Mouse (Mus musculus): ENCODE measurements around the gene Pygo2. TPM values are rescaled to one million over a fixed set of nuclear protein-coding genes. Genes with fewer than 3 reads are reported as not detected.
A peak's percentile ranks its signal among the peaks of the same experiment; 100 is the strongest.

Pygo2 gene
- polyA plus RNA-seq, 1 experiment from 2014 or later: 19.4 TPM

DNA sequence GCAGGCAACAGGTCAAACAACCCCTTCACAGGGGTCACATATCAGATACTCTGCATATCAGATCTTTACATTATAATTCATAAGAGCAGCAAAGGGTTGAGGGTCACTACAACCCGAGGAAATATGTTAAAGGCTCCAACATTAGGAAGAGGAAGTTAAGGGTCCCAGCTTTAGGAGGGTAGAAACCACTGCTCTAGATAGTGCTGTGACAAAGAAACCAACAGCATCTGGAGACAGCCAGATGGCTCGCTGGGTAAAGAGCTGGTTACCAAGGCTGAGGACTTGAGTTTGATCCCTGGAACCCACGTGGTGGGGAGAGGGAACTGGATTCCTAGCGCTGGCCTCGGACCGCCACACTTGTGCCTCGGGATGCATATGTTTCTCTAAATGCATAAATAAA lies 42.3 kb downstream of the Pygo2 start:
- DNase-seq (ENCODE audit: low spot score): no peak
- Histone ChIP-seq H3K9ac (replicated peaks; ENCODE audit: low read depth) (no peak overlapping the region), H3K4me1 (ENCODE audit: insufficient read depth, low read depth, low read length) (no peaks in the 10 kb centered on the region), H3K9me3 (ENCODE audit: low read length) (no peaks in the 10 kb centered on the region), H3K27ac (ENCODE audit: low read length) (no peak overlapping the region), H3K4me2 (replicated peaks; ENCODE audit: low read depth, low read length) (no peak overlapping the region), H3K27me3 (replicated peaks; ENCODE audit: insufficient read depth, low read length) (no peaks in the 10 kb centered on the region), H3K4me3 (ENCODE audit: low read depth, low read length) (no peak overlapping the region), H3K36me3 (ENCODE audit: insufficient read depth, low read length) (peaks cover 13% of the 10 kb centered on the region; the same call in 1 of the 2 replicates)
- ATAC-seq: no peak
- TF ChIP-seq EP300 (IDR thresholded peaks at IDR 0.05): no peak
- no peak for TF ChIP-seq CTCF (IDR thresholded peaks at IDR 0.05)
- WGBS: 74% methylated on average over 7 of the region's 7 CpGs

DNA sequence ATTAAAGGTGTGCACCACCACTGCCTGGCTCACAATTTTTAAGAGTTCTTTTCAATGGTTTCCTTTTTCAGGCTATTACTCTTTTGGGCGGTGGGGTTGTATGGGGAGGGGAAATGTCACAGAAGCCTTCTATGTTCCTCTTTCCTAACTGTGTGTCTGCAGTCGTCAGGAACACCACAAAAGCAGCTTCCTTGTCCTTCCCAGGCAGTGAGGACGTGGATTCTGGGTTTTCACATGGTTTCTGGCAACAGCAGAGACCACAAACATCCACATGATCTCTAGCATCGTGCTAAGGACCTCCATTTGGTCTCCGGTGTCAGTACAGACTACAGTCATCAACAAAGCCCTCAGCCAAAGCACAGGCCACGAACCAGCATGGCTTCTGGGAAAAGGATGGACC lies 43.8 kb downstream of the Pygo2 start:
- WGBS: 66% methylated on average over 6 of the region's 6 CpGs
- Histone ChIP-seq H3K9ac (replicated peaks; ENCODE audit: low read depth) (no peak overlapping the region), H3K36me3 (ENCODE audit: insufficient read depth, low read length) (0 out of 2 replicates have a peak, but pooled peaks cover 5% of the 10 kb centered on the region), H3K27ac (ENCODE audit: low read length) (no peak overlapping the region), H3K27me3 (replicated peaks; ENCODE audit: insufficient read depth, low read length) (no peaks in the 10 kb centered on the region), H3K4me1 (ENCODE audit: insufficient read depth, low read depth, low read length) (no peaks in the 10 kb centered on the region), H3K4me3 (ENCODE audit: low read depth, low read length) (no peak overlapping the region), H3K4me2 (replicated peaks; ENCODE audit: low read depth, low read length) (no peak overlapping the region), H3K9me3 (ENCODE audit: low read length) (no peaks in the 10 kb centered on the region)
- DNase-seq (ENCODE audit: low spot score): no peak
- TF ChIP-seq CTCF (IDR thresholded peaks at IDR 0.05) (no peak), EP300 (IDR thresholded peaks at IDR 0.05) (peak; percentile 27; the same call in 1 of the 2 replicates)
- ATAC-seq: no peak

DNA sequence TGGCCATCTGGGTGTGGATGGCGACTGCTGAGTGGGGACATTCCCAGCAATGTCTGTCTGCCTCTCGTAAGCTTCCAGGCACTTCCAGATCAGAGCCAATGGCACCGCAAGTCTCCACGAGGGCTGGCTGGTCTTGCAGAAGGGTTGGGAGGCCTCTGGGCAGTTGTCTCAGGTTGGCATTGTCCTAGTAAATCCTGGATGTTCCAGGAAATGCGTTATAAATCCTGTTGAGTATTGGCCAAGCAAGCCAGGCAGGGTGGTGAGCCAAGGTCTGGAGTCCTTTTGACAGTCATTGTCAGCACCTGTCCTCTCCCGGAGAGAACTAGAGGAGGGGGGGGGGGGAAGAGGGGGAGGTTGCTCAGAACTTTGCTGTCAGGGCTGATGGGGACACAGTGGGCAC lies 49.0 kb downstream of the Pygo2 start:
- 58% methylated on average over 6 of the region's 6 CpGs for WGBS
- Histone ChIP-seq H3K27me3 (replicated peaks; ENCODE audit: insufficient read depth, low read length) (no peaks in the 10 kb centered on the region), H3K4me2 (replicated peaks; ENCODE audit: low read depth, low read length) (no peak overlapping the region), H3K36me3 (ENCODE audit: insufficient read depth, low read length) (no peaks in the 10 kb centered on the region), H3K27ac (ENCODE audit: low read length) (no peak overlapping the region), H3K4me1 (ENCODE audit: insufficient read depth, low read depth, low read length) (no peaks in the 10 kb centered on the region), H3K9me3 (ENCODE audit: low read length) (no peaks in the 10 kb centered on the region), H3K4me3 (ENCODE audit: low read depth, low read length) (no peak overlapping the region), H3K9ac (replicated peaks; ENCODE audit: low read depth) (no peak overlapping the region)
- DNase-seq (ENCODE audit: low spot score) (no peak), ATAC-seq (no peak)
- TF ChIP-seq CTCF (IDR thresholded peaks at IDR 0.05) (no peak), EP300 (IDR thresholded peaks at IDR 0.05) (no peak)

DNA sequence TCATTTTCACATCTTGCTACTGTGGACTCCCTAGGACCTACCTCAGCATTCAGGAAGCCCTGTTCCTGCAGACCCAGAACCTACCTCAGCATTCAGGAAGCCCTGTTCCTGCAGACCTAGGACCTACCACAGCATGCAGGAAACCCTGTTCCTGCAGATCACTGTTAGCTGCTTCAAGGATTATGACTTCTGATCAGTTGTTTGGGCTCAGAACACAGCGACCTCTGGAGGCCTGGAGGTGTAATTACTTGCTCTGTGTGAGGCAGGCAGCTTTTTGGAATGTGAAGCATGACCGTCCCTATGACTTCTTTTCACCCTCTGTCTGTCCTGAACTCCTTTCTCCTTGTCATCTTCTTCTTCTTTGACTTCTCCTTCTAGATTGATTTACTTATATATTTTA lies 51.5 kb downstream of the Pygo2 start:
- peak; percentile 39 for DNase-seq (ENCODE audit: low spot score)
- Histone ChIP-seq H3K27ac (ENCODE audit: low read length) (no peak overlapping the region), H3K27me3 (replicated peaks; ENCODE audit: insufficient read depth, low read length) (no peaks in the 10 kb centered on the region), H3K9ac (replicated peaks; ENCODE audit: low read depth) (no peak overlapping the region), H3K4me3 (ENCODE audit: low read depth, low read length) (no peak overlapping the region), H3K4me2 (replicated peaks; ENCODE audit: low read depth, low read length) (no peak overlapping the region), H3K4me1 (ENCODE audit: insufficient read depth, low read depth, low read length) (no peaks in the 10 kb centered on the region), H3K9me3 (ENCODE audit: low read length) (no peaks in the 10 kb centered on the region), H3K36me3 (ENCODE audit: insufficient read depth, low read length) (no peaks in the 10 kb centered on the region)
- no peak for ATAC-seq
- WGBS: 39% methylated on average over 2 of the region's 2 CpGs
- peak; percentile 81 for TF ChIP-seq CTCF (IDR thresholded peaks at IDR 0.05)
- no peak for TF ChIP-seq EP300 (IDR thresholded peaks at IDR 0.05)

DNA sequence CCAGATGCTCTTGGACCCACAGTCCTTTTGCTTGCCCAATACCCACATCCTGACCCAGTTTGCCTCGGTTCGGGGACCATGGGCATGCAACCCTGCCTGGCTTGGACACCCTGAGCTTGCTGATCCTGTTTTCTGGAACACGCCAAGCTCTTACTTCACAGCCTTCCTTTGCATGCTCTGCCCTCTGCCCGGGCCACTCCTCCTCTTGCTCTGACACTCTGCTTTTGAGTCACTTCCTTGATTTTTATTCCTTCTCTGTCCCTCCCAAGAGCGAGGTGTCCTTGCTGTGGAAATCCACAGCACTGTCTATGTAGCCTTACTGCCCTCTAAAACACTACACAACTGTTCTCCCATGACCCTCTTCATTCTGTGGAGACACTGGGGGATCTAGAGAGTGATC lies 52.2 kb downstream of the Pygo2 start:
- DNase-seq (ENCODE audit: low spot score) (peak; percentile 28), ATAC-seq (no peak)
- Histone ChIP-seq H3K4me1 (ENCODE audit: insufficient read depth, low read depth, low read length) (no peaks in the 10 kb centered on the region), H3K9ac (replicated peaks; ENCODE audit: low read depth) (no peak overlapping the region), H3K4me3 (ENCODE audit: low read depth, low read length) (no peak overlapping the region), H3K36me3 (ENCODE audit: insufficient read depth, low read length) (no peaks in the 10 kb centered on the region), H3K27ac (ENCODE audit: low read length) (no peak overlapping the region), H3K9me3 (ENCODE audit: low read length) (no peaks in the 10 kb centered on the region), H3K27me3 (replicated peaks; ENCODE audit: insufficient read depth, low read length) (no peaks in the 10 kb centered on the region), H3K4me2 (replicated peaks; ENCODE audit: low read depth, low read length) (no peak overlapping the region)
- TF ChIP-seq EP300 (IDR thresholded peaks at IDR 0.05): no peak
- no peak for TF ChIP-seq CTCF (IDR thresholded peaks at IDR 0.05)
- 73% methylated on average over 5 of the region's 5 CpGs for WGBS

Other genes with a start within 250 kb of the Pygo2 start
- 6.6 and 8.4 TPM in 2 replicates for gene Fam189b, start 247.1 kb upstream of the Pygo2 start, polyA plus RNA-seq (2015; fragmentation: Nextera tagmentation; extraction: Ambion mirVana)
- gene Gba, start 227.3 kb upstream of the Pygo2 start, polyA plus RNA-seq (2015; fragmentation: Nextera tagmentation; extraction: Ambion mirVana): 44.4 and 46.5 TPM in 2 replicates
- 77.3 and 77.7 TPM in 2 replicates for gene Thbs3, start 215.0 kb upstream of the Pygo2 start, polyA plus RNA-seq (2015; fragmentation: Nextera tagmentation; extraction: Ambion mirVana)
- 99.3 and 116 TPM in 2 replicates for gene Mtx1, start 203.1 kb upstream of the Pygo2 start, polyA plus RNA-seq (2015; fragmentation: Nextera tagmentation; extraction: Ambion mirVana)
- 300 and 307 TPM in 2 replicates for gene Muc1, start 201.2 kb upstream of the Pygo2 start, polyA plus RNA-seq (2015; fragmentation: Nextera tagmentation; extraction: Ambion mirVana)
- 282 and 309 TPM in 2 replicates for gene Krtcap2, start 184.2 kb upstream of the Pygo2 start, polyA plus RNA-seq (2015; fragmentation: Nextera tagmentation; extraction: Ambion mirVana)
- 1.8 and 2.1 TPM in 2 replicates for gene Trim46, start 183.9 kb upstream of the Pygo2 start, polyA plus RNA-seq (2015; fragmentation: Nextera tagmentation; extraction: Ambion mirVana)
- 125 and 136 TPM in 2 replicates for gene Dpm3, start 170.9 kb upstream of the Pygo2 start, polyA plus RNA-seq (2015; fragmentation: Nextera tagmentation; extraction: Ambion mirVana)
- 95.7 and 96.4 TPM in 2 replicates for gene Slc50a1, start 159.6 kb upstream of the Pygo2 start, polyA plus RNA-seq (2015; fragmentation: Nextera tagmentation; extraction: Ambion mirVana)
- gene Efna1, start 149.1 kb upstream of the Pygo2 start, polyA plus RNA-seq (2015; fragmentation: Nextera tagmentation; extraction: Ambion mirVana): 174 and 188 TPM in 2 replicates
- 4.4 and 6.7 TPM in 2 replicates for gene Efna3, start 107.2 kb upstream of the Pygo2 start, polyA plus RNA-seq (2015; fragmentation: Nextera tagmentation; extraction: Ambion mirVana)
- gene Efna4, start 92.2 kb upstream of the Pygo2 start, polyA plus RNA-seq (2015; fragmentation: Nextera tagmentation; extraction: Ambion mirVana): 9.7 and 10.3 TPM in 2 replicates
- 133 and 177 TPM in 2 replicates for gene Adam15, start 80.2 kb upstream of the Pygo2 start, polyA plus RNA-seq (2015; fragmentation: Nextera tagmentation; extraction: Ambion mirVana)
- 0.16 and 0.25 TPM in 2 replicates for gene Dcst2, start 68.2 kb upstream of the Pygo2 start, polyA plus RNA-seq (2015; fragmentation: Nextera tagmentation; extraction: Ambion mirVana)
- gene Dcst1, start 65.0 kb upstream of the Pygo2 start, polyA plus RNA-seq (2015; fragmentation: Nextera tagmentation; extraction: Ambion mirVana): 0.11 and 0.38 TPM in 2 replicates
- 6.4 and 7.3 TPM in 2 replicates for gene Zbtb7b, start 35.4 kb upstream of the Pygo2 start, polyA plus RNA-seq (2015; fragmentation: Nextera tagmentation; extraction: Ambion mirVana)
- not detected in 2 replicates for gene Lenep, start 27.4 kb upstream of the Pygo2 start, polyA plus RNA-seq (2015; fragmentation: Nextera tagmentation; extraction: Ambion mirVana)
- 17.9 and 18.2 TPM in 2 replicates for gene Flad1, start 18.3 kb upstream of the Pygo2 start, polyA plus RNA-seq (2015; fragmentation: Nextera tagmentation; extraction: Ambion mirVana)
- gene Cks1b, start 11.8 kb upstream of the Pygo2 start, polyA plus RNA-seq (2015; fragmentation: Nextera tagmentation; extraction: Ambion mirVana): 75.5 and 83.0 TPM in 2 replicates
- gene Shc1, start 11.8 kb upstream of the Pygo2 start, polyA plus RNA-seq (2015; fragmentation: Nextera tagmentation; extraction: Ambion mirVana): 52.6 and 55.7 TPM in 2 replicates
- gene Pbxip1, start 6.5 kb downstream of the Pygo2 start, polyA plus RNA-seq (2015; fragmentation: Nextera tagmentation; extraction: Ambion mirVana): 55.9 and 63.0 TPM in 2 replicates
- 53.5 and 96.6 TPM in 2 replicates for gene Pmvk, start 24.3 kb downstream of the Pygo2 start, polyA plus RNA-seq (2015; fragmentation: Nextera tagmentation; extraction: Ambion mirVana)
- 1.00 and 1.0 TPM in 2 replicates for gene Kcnn3, start 90.0 kb downstream of the Pygo2 start, polyA plus RNA-seq (2015; fragmentation: Nextera tagmentation; extraction: Ambion mirVana)